Mouse (Mus musculus) spleen, adult 2 months (tissue): ENCODE measurements around the gene E130311K13Rik. TPM values are rescaled to one million over a fixed set of nuclear protein-coding genes. Genes with fewer than 3 reads are reported as not detected.

Experiments used
- DNase-seq, 2 experiments: peaks; one replicate each; pipeline versions ENCODE4 v3.0.0 to v3.0.0-alpha.2; 2012 to 2021; ENCODE audit warnings: low spot score in 2 of 2, low read depth in 1 of 2
- H3K27ac ChIP-seq: fragments of 200-500 bp; 2 replicates; pipeline ENCODE4 v1.5.1; 2012; ENCODE audit warnings: low read length, inconsistent platforms; ENCODE audit not compliant: insufficient read depth
- H3K27me3 ChIP-seq: fragments of 200-500 bp; 2 replicates; pipeline ENCODE4 v1.6.1; 2012; ENCODE audit warnings: mild to moderate bottlenecking, moderate library complexity, low read length, inconsistent platforms; ENCODE audit not compliant: control insufficient read depth, insufficient read depth
- H3K36me3 ChIP-seq: fragments of 200-500 bp; 2 replicates; pipeline ENCODE4 v1.6.1; 2012; ENCODE audit warnings: mild to moderate bottlenecking, low read length, inconsistent platforms; ENCODE audit not compliant: control insufficient read depth, insufficient read depth
- H3K4me1 ChIP-seq: fragments of 200-500 bp; 2 replicates; pipeline ENCODE4 v1.6.1; 2011; ENCODE audit warnings: inconsistent platforms; ENCODE audit not compliant: control insufficient read depth, insufficient read depth, insufficient read length
- H3K4me3 ChIP-seq: fragments of 200-500 bp; 2 replicates; pipeline ENCODE4 v1.5.1; 2011; ENCODE audit warnings: mild to moderate bottlenecking, inconsistent platforms; ENCODE audit not compliant: insufficient read depth, insufficient read length; ENCODE audit errors: extremely low read depth
- CTCF ChIP-seq: fragments of 200-500 bp; IDR thresholded peaks from 2 replicates; pipeline ENCODE4 v1.5.1; 2011; ENCODE audit warnings: mild to moderate bottlenecking, inconsistent platforms; ENCODE audit not compliant: insufficient read depth, insufficient read length, insufficient replicate concordance; ENCODE audit errors: extremely low read depth
- POLR2A ChIP-seq: fragments of 200-500 bp; IDR thresholded peaks from 2 replicates; pipeline ENCODE4 v1.6.1; 2011; ENCODE audit warnings: low read depth, low read length, inconsistent platforms
- WGBS: fragments of 180-500 bp; shearing (Covaris S2); methylation state at CpG from one replicate; pipeline ENCODE4 v1.1.7; 2018; 5-methylcytosine and 5-hydroxymethylcytosine counted together
- polyA plus RNA-seq: library from polyadenylated mRNA; depleted of rRNA; stranded (reverse); fragments of >200 nt; gene quantifications from 2 replicates; pipeline ENCODE4 v1.2.3, GENCODE M21; 2012; rRNA removed

E130311K13Rik gene
- polyA plus RNA-seq, 1 experiment: 1.6 TPM

DNA sequence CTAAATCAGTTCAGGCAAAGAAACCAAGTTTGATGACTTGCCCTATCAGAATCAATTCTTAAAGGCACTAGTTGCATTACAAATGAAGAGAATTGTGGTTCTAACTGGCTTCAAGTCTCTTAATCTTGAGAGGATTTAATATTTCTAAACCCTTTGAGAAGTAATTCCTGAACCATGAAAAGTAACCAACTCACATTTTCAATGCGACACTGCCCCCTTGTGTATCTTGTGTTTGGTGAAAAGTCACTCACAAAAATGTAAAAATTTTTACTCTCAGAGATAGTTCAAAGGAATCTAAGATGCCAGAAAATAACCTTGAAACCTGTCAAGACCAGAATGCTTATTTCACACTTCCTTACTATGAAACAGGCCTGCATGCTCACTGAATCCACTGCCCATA, 61.0 kb downstream of the E130311K13Rik start:
- DNase-seq: no peak
- TF ChIP-seq POLR2A (no peak), CTCF (no peak)
- H3K27ac ChIP-seq: no peak overlapping the region
- H3K4me3 ChIP-seq: no peak overlapping the region
- H3K27me3 ChIP-seq: no peaks in the 10 kb centered on the region
- no peaks in the 10 kb centered on the region for H3K4me1 ChIP-seq
- H3K36me3 ChIP-seq: no peaks in the 10 kb centered on the region
- 71% methylated on average over 1 of the region's 1 CpGs for WGBS

DNA sequence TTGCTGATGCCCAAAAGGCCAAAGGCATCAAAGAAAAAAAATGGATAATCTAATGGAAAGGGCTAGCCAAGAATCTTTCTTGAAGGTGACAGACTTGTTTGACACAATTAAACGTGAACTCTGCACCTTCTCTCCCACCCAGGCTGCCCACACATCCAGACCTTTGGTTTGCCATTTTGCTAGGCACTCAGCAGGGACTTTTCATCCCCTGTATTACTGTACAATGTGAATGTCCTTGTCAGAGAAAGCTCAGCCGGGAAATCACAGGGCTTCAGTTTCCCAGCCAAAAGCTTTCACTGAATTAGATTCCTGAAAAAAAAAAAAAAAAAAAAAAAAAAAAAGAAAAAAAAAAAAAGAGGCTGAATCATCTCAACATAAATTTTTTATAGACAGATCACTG, 64.2 kb downstream of the E130311K13Rik start:
- Histone ChIP-seq H3K4me1 (no peaks in the 10 kb centered on the region), H3K27ac (no peak overlapping the region), H3K36me3 (no peaks in the 10 kb centered on the region), H3K27me3 (no peaks in the 10 kb centered on the region), H3K4me3 (no peak overlapping the region)
- TF ChIP-seq POLR2A (no peak), CTCF (no peak)
- DNase-seq: no peak
- 85% methylated on average over 2 of the region's 2 CpGs for whole genome bisulfite sequencing

Other genes starting within 250 kb of the E130311K13Rik start
- 0.02 TPM in 1 of 2 replicates, not detected in the other for gene Plch1, start 30.0 kb downstream of the E130311K13Rik start, polyA plus RNA-seq
- gene Slc33a1, start 35.3 kb upstream of the E130311K13Rik start, polyA plus RNA-seq: 6.5 and 9.3 TPM in 2 replicates
- gene Gmps, start 46.6 kb upstream of the E130311K13Rik start, polyA plus RNA-seq: 1.4 TPM in 2 replicates
- gene Vmn2r1, start 152.1 kb upstream of the E130311K13Rik start, polyA plus RNA-seq: not detected in 2 replicates
- not detected in 2 replicates for gene Vmn2r2, start 212.5 kb upstream of the E130311K13Rik start, polyA plus RNA-seq